Mouse (Mus musculus) heart, adult 18-20 months (tissue): ENCODE results near the gene Smim11. TPM values are rescaled to one million over a fixed set of nuclear protein-coding genes. Genes with fewer than 3 reads are reported as not detected.

Experiments used
- DNase-seq, 2 experiments: peaks; one replicate each; pipeline ENCODE4 v3.0.0; 2021 to 2022; ENCODE audit warnings: mixed read lengths in 1 of 2
- total RNA-seq, 2 experiments: library from RNA; stranded (reverse); gene quantifications; 2 replicates each; pipeline ENCODE4 v1.2.3; 2021

Gene Smim11
- total RNA-seq, 2 experiments from 2014 or later: 80.8 to 88.3 TPM

- peak; percentile 27 to 48 for DNase-seq
Observed at GRCm38 (mm10) chr16:92319353-92320109, 18.4 kb downstream of the Smim11 start.

GRCm38 (mm10) chr16:92320361-92320760 is 19.3 kb downstream of the Smim11 start:
- no peak for DNase-seq

- no peak for DNase-seq
Observed at GRCm38 (mm10) chr16:92321341-92321740, 20.3 kb downstream of the Smim11 start, which contains the start of gene Fam243. Fam243 (minus strand) TSS chr16:92321441.

- no peak for DNase-seq
Observed at GRCm38 (mm10) chr16:92324309-92325061, 23.4 kb downstream of the Smim11 start.

GRCm38 (mm10) chr16:92325062-92325406 is 23.9 kb downstream of the Smim11 start:
- no peak for DNase-seq

- no peak for DNase-seq
Observed at GRCm38 (mm10) chr16:92327911-92328310, 26.8 kb downstream of the Smim11 start.

- no peak for DNase-seq
Observed at GRCm38 (mm10) chr16:92330966-92331365, 29.9 kb downstream of the Smim11 start.

GRCm38 (mm10) chr16:92334600-92334999 is 33.5 kb downstream of the Smim11 start:
- no peak for DNase-seq

GRCm38 (mm10) chr16:92336280-92336679 is 35.2 kb downstream of the Smim11 start:
- peak; percentile 65 to 82 for DNase-seq

GRCm38 (mm10) chr16:92340612-92341511 is 39.8 kb downstream of the Smim11 start:
- DNase-seq: peak; percentile 56 to 81

GRCm38 (mm10) chr16:92345177-92345576 is 44.1 kb downstream of the Smim11 start:
- peak; percentile 82 to 87 for DNase-seq

- DNase-seq: peak; percentile 82 to 86
Observed at GRCm38 (mm10) chr16:92346297-92346916, 45.3 kb downstream of the Smim11 start.

- DNase-seq: no peak
Observed at GRCm38 (mm10) chr16:92348941-92349340, 47.9 kb downstream of the Smim11 start.

GRCm38 (mm10) chr16:92353295-92353694 is 52.2 kb downstream of the Smim11 start:
- no peak for DNase-seq

GRCm38 (mm10) chr16:92353897-92354296 is 52.8 kb downstream of the Smim11 start:
- no peak for DNase-seq

GRCm38 (mm10) chr16:92355366-92355765 is 54.3 kb downstream of the Smim11 start:
- no peak for DNase-seq

GRCm38 (mm10) chr16:92355982-92356381 is 54.9 kb downstream of the Smim11 start:
- peak; percentile 26 to 44 for DNase-seq

- no peak for DNase-seq
Observed at GRCm38 (mm10) chr16:92357023-92357422, 55.9 kb downstream of the Smim11 start.

- no peak for DNase-seq
Observed at GRCm38 (mm10) chr16:92357566-92357965, 56.5 kb downstream of the Smim11 start.

GRCm38 (mm10) chr16:92358734-92359133 is 57.6 kb downstream of the Smim11 start:
- no peak for DNase-seq

GRCm38 (mm10) chr16:92359229-92359628 is 58.1 kb downstream of the Smim11 start, which contains the start of gene Kcne1:
Kcne1 (minus strand) TSS chr16:92359468.
- DNase-seq: no peak

GRCm38 (mm10) chr16:92360711-92361110 is 59.6 kb downstream of the Smim11 start:
- DNase-seq: no peak
